In genomic region chr4:48042786-48043701, GRCm38 (mm10) we compare ENCODE assay signal across 8 mouse cellular contexts. TPM values are rescaled to one million over a fixed set of nuclear protein-coding genes. Genes with fewer than 3 reads are reported as not detected.
A peak's percentile ranks its signal among the peaks of the same experiment; 100 is the strongest.
DNase-seq lines count a peak whose midpoint lies in the region; ATAC-seq and TF ChIP-seq lines count a peak whose summit lies in the region.

No protein-coding gene starts in this region.

- peak; percentile 43 for TF ChIP-seq CTCF in cortical plate, adult 2 months (IDR thresholded peaks at IDR 0.05; ENCODE audit: extremely low read depth, insufficient read depth, low read length)

- TF ChIP-seq POLR2A in cortical plate, adult 2 months (IDR thresholded peaks at IDR 0.05; ENCODE audit: extremely low read depth, insufficient read depth, low read length): peak; percentile 56

- ATAC-seq in activated CD4-positive, CD25-positive, alpha-beta regulatory T cell, adult 4 months: peak; percentile 56
- ATAC-seq in inflammation-experienced regulatory T-cells, adult 6 months: peak; percentile 49
- ATAC-seq in megakaryocyte-erythroid progenitor cell, adult 5-6 weeks (replicated peaks; ENCODE audit: low FRiP score, low TSS enrichment, poor library complexity, severe bottlenecking): peak; percentile 69

- H3K4me3 ChIP-seq in cortical plate, adult 2 months (ENCODE audit: insufficient read depth, low read length): peak overlapping the region; percentile 96

- no peaks in the 10 kb centered on the region; the same call in 1 of the 2 replicates for H3K4me1 ChIP-seq in cortical plate, adult 2 months (ENCODE audit: control insufficient read depth, insufficient read depth, low read length)

- peak overlapping the region; percentile 100 for H3K27ac ChIP-seq in cortical plate, adult 2 months (ENCODE audit: insufficient read depth, low read length)

- intact Hi-C loops in left cerebral cortex, postnatal 10 days (cut with DNase I): loop anchor here (5.0 to 10.0 kb wide), 6 partner anchors 96 to 606 kb away; no protein-coding TSS in a partner anchor

- peak; percentile 94 for DNase-seq in gastrocnemius, postnatal 10 days
- peak; percentile 94 to 97 for DNase-seq in left cerebral cortex, postnatal 10 days (ENCODE audit: extremely low spot score in 1 of 2, low spot score in 2 of 2)
- DNase-seq in right cerebral cortex, postnatal 25 days: peak; percentile 96
- DNase-seq in urinary bladder, postnatal 4 days (ENCODE audit: low spot score in 2 of 2): peak; percentile 93

RNA-seq across cellular contexts. Expression of gene Nr4a3, which starts 1.9 kb away (rescaled TPM):
- 1 to 10 TPM; 2.0 to 3.5 TPM for polyA plus RNA-seq in activated CD4-positive, CD25-positive, alpha-beta regulatory T cell, adult 4 months (2017; shearing (Covaris generic))
- 10.5 and 12.0 TPM in 2 replicates for polyA plus RNA-seq in cortical plate, adult 2 months (2012; rRNA removed)
- total RNA-seq in gastrocnemius, postnatal 10 days (2021): 1 to 10 TPM; 2.2 TPM
- 1 to 10 TPM; 1.9 to 3.6 (median 2.7) TPM for polyA plus RNA-seq in inflammation-experienced regulatory T-cells, adult 6 months (2017; shearing (Covaris generic))
- 10 to 100 TPM; 23.8 to 28.3 TPM for total RNA-seq in left cerebral cortex, postnatal 10 days (2021)
- 0.59 and 0.64 TPM in 2 replicates for total RNA-seq in megakaryocyte-erythroid progenitor cell, adult 5-6 weeks (2014; fragmentation: Nextera tagmentation)
- total RNA-seq in megakaryocyte-erythroid progenitor cell, adult 5-6 weeks (2017): 0.27 and 2.2 TPM in 2 replicates

Comparison
In these comparisons a context has a peak if more than half of its experiments do, and no peak if none do; other contexts are left out.
1. Peak in every context shown above with its lines: DNase-seq, ATAC-seq, H3K4me3 ChIP-seq and H3K27ac ChIP-seq.
2. RNA of gene Nr4a3, which starts 1.9 kb away (total RNA-seq): 23.8 to 28.3 TPM in left cerebral cortex, postnatal 10 days; 0.27 to 2.2 TPM in megakaryocyte-erythroid progenitor cell, adult 5-6 weeks and 2.2 TPM in gastrocnemius, postnatal 10 days; every median in the first group is over 4 times any median in the second.